Mouse (Mus musculus) gastrocnemius, postnatal 10 days (tissue): ENCODE measurements around the gene Cmc2. TPM values are rescaled to one million over a fixed set of nuclear protein-coding genes. Genes with fewer than 3 reads are reported as not detected.

Source experiments
- DNase-seq: peaks from one replicate; pipeline ENCODE4 v3.0.0; 2021; ENCODE audit warnings: mixed read lengths
- long read RNA-seq, 2 experiments: library from polyadenylated mRNA; stranded (forward); transcript quantifications; one replicate each; pipeline ENCODE4 v2.0.0; 2021
- total RNA-seq, 2 experiments: library from RNA; stranded (reverse); gene quantifications; 2 replicates each; pipeline ENCODE4 v1.2.3; 2021

Cmc2 gene
- total RNA-seq = 10 to 100 TPM; 22.2 to 24.1 TPM
- long read RNA-seq, experiment 1, transcript Cmc2-205 (4 exons, 1,459 nt) = major isoform, 11 of 20 reads
- long read RNA-seq, experiment 1, partial matches to known transcripts = 0 of 20 reads
- long read RNA-seq, experiment 1, other reads (novel, unspliced or antisense) = 3 of 20 reads
- long read RNA-seq, experiment 2, transcript Cmc2-205 (4 exons, 1,459 nt) = major isoform, 15 of 18 reads
- long read RNA-seq, experiment 2, partial matches to known transcripts = 0 of 18 reads
- long read RNA-seq, experiment 2, other reads (novel, unspliced or antisense) = 1 of 18 reads

DNA sequence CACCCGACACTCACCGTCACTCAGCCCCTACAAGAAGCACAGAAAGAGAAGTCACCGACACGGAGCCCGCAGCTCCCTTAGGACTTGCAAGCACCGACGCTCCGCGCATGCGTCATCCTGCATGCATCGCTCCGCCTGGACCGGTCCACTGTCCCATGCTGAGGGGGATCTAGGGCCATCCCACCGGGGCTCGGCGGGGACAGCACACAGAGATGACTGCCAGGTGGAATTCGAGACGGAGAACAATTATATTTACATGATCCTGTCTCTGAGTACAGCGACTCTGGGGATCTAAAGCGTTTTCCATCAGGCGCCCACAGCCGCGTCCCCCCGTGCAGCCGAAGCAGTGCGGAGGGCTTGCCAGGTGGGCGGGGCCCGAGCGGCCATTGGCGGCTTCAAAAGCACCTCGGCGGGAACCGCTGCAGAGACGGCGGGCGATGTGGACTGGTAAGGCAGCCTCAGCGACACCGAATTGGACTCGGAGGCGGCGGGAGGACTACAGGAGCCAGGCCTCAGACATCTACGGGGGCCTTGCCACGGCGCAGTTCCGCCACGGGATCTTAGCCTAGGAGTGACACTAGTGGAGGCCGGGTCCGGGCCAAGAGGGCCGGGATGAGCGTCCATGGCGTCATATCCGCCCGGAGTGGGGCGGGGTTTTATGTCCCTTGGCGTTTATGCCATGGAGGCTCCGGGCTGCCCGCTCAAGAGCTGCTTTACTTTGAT is at the start of gene Cmc2, which contains the start of gene Cenpn:
TSS of gene Cmc2 (minus strand) at position 119 of the 723 bp plus-strand sequence.
TSS of gene Cenpn (plus strand) at position 394 of the 723 bp plus-strand sequence.
- peak; percentile 96 for DNase-seq

DNA sequence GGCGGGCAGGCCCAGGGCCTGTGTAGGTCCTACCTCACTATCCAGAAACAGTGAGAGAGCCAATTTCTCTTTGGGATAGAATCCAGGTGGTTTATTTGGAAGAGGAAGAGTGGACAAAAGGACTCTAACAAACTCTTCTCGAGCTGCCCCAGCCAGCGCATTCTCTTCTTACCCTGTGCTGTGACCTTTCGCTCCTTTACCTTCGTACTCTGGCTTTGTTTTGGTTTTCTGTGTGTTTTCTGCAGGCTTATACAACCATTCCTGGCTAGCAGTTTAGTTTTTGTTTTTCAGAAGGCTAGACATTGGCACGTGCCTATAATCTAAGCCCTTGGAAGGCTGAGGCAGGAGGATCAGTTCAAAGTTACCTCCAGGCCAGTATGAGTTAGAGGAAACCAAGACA is 48.3 kb upstream of the Cmc2 start:
- DNase-seq = no peak

GRCm38 (mm10) chr8:116954415-116954814 is 33.2 kb upstream of the Cmc2 start:
- DNase-seq = no peak

- DNase-seq = no peak
Observed at GRCm38 (mm10) chr8:116952428-116952827, 31.2 kb upstream of the Cmc2 start.

GRCm38 (mm10) chr8:116951778-116952177 is 30.5 kb upstream of the Cmc2 start:
- no peak for DNase-seq

- DNase-seq = no peak
Observed at GRCm38 (mm10) chr8:116951369-116951768, 30.1 kb upstream of the Cmc2 start.

GRCm38 (mm10) chr8:116947589-116947988 is 26.3 kb upstream of the Cmc2 start:
- DNase-seq = no peak

DNA sequence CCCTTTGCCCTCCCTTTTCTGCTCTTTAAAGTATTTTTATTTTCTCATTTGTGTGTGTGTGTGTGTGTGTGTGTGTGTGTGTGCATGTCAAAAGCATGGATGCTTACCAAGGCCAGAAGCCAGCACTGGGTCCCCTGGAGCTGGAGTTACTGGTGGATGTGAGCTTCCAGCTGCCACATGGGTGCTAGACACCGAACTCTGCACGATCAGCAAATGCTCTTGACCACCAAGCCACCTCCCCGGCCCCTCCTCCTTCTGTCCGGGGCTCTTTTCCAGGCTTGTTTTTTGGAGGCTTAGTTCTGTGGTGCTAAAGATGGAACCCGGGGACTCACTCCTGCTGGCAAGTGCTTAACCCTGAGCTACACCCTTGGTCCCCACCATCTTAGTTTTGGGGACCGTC is 25.6 kb upstream of the Cmc2 start:
- DNase-seq = no peak

DNA sequence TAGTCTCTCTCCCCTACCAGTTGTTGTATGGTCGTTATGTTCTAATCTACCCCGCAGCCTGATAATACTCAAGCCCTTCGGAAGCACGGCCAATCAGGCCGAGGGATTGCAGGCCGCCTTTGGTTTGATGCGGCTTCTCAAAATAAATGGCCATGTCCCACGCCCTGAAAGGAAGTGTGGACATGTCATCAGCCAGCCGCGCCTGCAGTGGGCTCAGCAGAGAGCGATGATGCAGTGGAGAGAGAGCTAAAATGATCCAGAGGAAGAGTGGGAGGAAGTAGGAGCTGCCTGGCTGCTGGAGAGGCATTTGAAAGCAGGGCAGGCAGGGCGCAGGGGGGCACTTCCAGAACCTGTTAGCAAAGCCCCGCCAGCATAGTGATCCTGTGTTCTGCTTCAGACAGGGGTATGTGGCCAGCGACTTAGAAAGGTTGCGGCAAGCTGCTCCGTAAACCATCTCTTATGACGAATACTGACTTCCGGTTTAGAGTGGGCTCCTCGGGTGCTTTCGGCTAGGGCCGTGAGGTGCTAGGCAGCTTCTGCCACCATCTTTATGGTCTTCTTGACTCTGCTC is 25.1 kb upstream of the Cmc2 start:
- no peak for DNase-seq

DNA sequence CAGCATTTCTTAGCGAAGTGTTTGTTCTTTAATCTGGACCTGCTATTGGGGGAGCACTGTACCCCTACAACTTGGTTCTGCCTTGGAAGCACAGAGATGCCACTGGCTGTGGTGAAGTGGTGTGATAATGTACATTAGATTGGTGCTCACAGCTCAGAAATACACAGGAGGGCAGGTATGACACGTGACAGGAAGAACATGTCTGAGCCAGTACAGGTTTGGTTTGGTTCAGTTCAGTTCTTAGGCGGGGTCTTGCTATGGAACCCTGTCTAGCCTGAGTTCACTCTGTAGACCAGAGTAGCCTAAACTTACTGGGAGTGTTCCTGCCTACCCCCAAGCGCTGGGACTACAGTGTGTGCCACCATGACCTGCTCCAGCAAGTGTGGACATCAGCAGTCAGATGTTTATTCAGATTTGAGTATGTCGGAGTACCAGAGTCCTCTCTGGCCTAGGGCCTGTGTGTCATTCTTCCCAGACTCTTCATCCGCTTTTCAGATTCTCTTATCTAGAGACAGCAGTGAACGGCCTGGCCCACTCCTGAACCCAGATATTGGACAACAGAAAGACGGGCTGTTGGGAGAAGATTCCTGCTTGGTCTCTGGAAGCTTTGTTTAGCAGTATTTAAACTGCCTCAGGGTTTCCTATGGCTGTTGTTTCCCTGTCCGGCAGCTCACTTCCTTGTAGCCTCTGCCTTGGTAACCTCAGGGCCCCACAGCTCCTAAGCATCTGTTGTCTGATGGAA is 24.1 kb upstream of the Cmc2 start:
- DNase-seq = no peak

DNA sequence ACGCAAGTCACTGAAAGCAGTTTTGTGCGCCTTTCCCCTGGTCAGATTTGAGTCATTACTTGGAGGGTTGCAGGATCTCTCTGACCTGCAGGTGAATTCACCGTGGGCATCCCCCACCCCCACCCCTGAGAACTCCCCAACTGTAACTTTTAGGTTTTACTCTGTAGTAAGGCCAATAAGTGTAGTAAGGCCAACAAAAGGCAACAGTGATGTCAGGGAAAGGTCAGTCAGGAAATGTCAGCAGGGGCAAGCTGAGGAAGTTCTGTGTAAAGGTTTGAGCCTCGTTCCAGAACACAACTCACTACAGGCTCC is 23.1 kb upstream of the Cmc2 start:
- DNase-seq = no peak

GRCm38 (mm10) chr8:116943555-116944384 is 22.5 kb upstream of the Cmc2 start:
- peak; percentile 14 for DNase-seq

GRCm38 (mm10) chr8:116943161-116943554 is 21.9 kb upstream of the Cmc2 start, which contains the start of gene Atmin:
TSS of gene Atmin (plus strand) at chr8:116943393.
- peak; percentile 91 for DNase-seq

DNA sequence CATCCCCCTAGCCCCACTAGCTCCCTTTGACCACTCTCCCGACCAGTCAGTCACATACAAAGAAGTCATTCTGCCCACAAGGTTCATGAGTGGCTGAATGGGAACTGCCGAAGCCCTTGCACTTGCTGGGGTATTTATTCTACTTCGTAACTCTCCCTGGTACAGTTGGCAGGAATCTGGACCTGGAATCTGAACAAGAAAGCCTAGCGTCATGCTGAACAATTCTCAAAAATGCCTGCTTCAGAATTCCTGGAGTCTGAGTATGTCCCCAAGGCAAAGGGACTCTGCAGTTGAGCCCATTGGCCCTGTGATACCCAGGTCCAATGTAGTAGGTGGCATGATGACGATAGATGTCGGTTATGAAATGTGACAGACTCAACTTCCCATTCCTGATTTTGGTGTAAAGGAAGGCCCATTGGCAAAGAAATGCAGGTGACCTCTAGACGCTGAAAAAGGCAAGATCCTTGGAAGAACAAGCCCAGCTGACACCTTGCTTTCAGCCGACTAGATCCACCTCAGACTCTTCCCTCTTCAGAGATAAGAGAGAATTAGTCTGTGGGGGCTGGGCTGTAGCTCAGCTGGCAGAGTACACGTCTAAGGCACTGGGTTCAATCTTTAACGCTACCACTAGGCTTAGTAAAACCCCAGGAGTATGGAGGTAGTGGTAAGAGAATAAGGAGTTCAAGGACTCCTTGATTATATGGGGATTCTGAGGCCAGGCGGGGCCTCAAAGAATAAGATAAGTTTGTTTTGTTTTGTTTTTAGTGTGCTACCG is 21.2 kb upstream of the Cmc2 start:
- no peak for DNase-seq

- no peak for DNase-seq
Observed at GRCm38 (mm10) chr8:116935506-116935905, 14.3 kb upstream of the Cmc2 start.

DNA sequence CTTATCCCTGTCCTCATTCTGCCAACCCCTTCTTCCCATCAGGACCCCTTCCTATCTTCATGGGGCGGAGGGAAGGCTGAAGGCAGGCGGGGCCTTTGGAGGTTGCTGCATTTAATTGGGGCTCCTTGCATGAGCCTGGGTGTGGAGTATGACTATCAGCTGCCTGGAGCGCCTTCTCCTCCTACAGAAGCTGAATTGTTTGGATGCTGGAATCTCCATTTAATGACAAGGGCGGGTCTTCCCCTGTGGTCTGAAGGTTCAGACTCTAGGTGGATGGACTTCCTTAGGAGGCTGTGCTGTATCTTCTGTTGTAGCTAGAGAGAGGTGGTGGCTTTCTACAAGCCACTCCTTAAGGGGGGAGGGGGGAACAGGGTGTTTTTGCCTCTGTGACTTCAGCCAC is 13.7 kb upstream of the Cmc2 start:
- no peak for DNase-seq

- no peak for DNase-seq
Observed at GRCm38 (mm10) chr8:116928588-116928987, 7.3 kb upstream of the Cmc2 start.

DNA sequence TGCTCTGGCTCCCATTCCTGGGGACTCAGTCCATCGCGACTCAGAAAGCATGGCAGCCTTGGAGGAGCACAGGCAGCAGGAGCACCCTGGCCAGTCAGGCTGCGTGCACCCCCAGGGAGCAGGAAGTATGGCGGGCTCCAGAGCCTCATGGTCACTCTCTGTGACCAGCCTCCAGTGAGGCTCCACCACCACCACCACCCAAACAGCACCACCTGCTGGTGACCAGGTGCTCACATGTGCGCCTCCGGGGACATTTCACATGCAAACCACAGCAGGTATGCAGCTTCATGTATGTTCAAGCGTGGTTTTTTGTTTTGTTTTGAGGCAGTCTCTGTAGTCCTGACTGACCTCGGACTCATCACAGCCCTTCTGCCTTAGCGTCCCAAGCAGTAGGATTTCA is 6.6 kb upstream of the Cmc2 start:
- DNase-seq = peak; percentile 38

- DNase-seq = no peak
Observed at GRCm38 (mm10) chr8:116923526-116923925, 2.3 kb upstream of the Cmc2 start.

- no peak for DNase-seq
Observed at GRCm38 (mm10) chr8:116922060-116922757, 954 bp upstream of the Cmc2 start.

DNA sequence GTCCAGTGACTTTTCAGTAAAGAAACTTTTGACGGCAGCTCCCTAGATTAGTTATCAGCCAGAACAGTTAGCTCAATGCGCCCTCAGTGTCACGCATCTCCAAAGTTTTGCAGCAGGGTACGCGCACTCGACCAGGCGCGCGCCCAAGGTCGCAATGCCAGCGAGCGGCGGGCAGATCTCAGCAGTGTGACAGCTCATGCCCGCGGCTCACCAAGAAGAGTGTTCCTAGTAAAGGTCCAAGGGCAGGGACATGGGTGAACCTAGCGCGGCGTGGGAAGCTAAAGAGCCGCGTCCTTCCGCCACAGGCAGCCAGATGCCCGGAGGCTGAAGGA is 284 bp downstream of the Cmc2 start:
- DNase-seq = no peak
